Mouse (Mus musculus) megakaryocyte, embryonic 14.5 days (primary cell): ENCODE measurements around the gene Gemin5.
"Not testable (repeated sequence)": the region's sequence is repeated elsewhere in the genome, so short reads cannot be mapped to it uniquely, and the experiment has no call there.

Experiments
- FLI1 ChIP-seq: IDR thresholded peaks from 2 replicates; pipeline ENCODE4 v1.6.1; 2012; ENCODE audit warnings: low read length, inconsistent platforms, mixed read lengths
- GATA1 ChIP-seq: IDR thresholded peaks from 3 replicates; pipeline ENCODE4 v1.6.1; 2012; ENCODE audit warnings: mixed read lengths, low read length, inconsistent platforms, borderline replicate concordance

- not testable (repeated sequence) for TF ChIP-seq GATA1, FLI1
Measured at GRCm38 (mm10) chr11:58098366-58098720, 70.0 kb downstream of the Gemin5 start.
